Mouse (Mus musculus) adrenal gland, adult (tissue): ENCODE results near the gene Cnn2.
A peak's percentile ranks its signal among the peaks of the same experiment; 100 is the strongest.

ENCODE experiments used
- DNase-seq, 2 experiments: peaks; one replicate each; pipeline ENCODE4 v3.0.0; 2022 to 2023; ENCODE audit warnings: low spot score in 1 of 2; ENCODE audit not compliant: inconsistent age in 2 of 2

The Cnn2 gene

GRCm38 (mm10) chr10:79969124-79969568 lies 19.2 kb upstream of the Cnn2 start:
- no peak for DNase-seq

DNA sequence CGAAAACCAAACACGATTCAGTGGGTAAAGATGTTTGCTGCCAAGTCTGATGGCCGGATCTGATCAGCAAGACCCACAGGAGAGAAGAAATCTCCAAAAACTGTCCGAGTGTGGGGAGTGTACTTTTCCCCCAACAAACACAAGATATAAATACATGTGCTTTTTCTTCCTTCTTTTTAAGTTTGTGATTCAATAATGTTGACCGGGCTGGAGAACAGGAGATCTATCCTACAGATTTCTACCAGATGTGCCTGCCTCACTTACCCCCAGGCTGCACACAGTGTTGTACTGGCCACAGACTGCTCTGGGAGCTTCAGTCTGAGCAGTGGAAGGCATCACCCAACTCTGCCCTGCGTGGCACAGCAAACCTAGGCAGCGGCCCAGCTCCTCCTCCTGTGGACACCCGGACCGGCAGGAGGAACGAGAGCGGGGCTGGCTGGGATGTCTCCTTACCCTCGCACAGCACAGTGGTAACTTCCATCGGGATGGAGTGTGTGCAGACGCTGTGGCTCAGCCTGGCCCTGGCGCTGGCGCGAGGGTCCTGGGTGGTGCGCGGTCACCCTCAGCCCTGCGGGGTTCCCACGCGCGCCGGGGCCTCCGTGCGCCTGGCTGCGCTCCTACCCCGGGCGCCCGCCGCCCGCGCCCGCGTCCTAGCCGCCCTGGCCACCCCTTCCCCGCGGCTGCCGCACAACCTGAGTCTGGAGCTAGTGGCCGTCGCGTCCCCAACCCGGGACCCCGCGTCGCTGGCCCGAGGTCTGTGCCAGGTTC lies 17.8 kb upstream of the Cnn2 start, which contains the start of gene Grin3b:
Grin3b (plus strand) TSS at position 301 of the 768 bp plus-strand sequence.
- DNase-seq, result no peak

DNA sequence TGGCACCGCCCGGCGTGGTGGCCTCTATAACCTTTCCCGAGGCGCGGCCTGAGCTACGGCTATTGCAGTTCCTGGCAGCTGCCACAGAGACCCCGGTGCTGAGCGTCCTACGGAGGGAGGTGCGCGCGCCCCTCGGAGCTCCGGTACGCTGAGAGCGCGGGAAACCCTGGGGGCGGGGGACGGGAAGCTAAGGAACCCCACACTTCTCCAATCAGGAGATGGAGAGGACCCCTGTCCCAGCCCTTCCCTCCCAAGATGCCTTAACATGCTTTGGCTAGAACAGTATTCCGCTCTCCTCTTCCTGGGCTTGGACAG lies 17.2 kb upstream of the Cnn2 start:
- no peak for DNase-seq

DNA sequence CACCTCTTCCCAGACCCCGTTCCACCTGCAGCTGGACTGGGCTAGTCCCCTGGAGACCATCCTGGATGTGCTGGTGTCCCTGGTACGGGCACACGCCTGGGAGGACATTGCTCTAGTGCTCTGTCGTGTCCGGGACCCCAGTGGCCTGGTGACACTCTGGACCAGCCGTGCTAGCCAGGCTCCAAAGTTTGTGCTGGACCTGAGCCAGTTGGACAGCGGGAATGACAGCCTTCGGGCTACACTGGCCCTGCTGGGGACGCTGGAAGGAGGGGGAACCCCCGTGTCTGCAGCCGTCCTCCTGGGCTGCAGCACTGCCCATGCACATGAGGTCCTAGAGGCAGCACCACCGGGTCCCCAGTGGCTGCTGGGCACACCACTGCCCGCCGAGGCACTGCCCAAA lies 15.6 kb upstream of the Cnn2 start:
- DNase-seq, result peak in 1 of 2 experiments; percentile 28

GRCm38 (mm10) chr10:79974087-79974486 lies 14.3 kb upstream of the Cnn2 start:
- DNase-seq, result no peak

DNA sequence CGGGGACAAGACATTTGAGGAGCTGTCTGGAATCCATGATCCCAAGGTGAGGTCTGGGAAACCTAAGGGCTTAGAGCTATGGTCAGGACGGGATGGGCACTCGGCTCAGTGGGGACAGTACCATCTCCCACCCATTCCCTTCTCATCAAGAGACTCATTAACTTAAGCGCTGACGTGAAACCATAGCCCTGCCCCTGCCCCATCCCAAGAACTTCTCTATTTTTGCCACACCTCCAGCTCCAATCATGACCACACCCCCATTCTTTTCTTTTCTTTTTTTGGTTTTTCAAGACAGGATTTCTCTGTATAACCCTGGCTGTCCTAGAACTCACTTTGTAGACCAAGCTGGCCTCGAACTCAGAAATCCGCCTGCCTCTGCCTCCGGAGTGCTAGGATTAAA lies 13.7 kb upstream of the Cnn2 start:
- DNase-seq, result no peak

- no peak for DNase-seq
Observed at GRCm38 (mm10) chr10:79976071-79976721, 12.2 kb upstream of the Cnn2 start.

GRCm38 (mm10) chr10:79976722-79977107 lies 11.7 kb upstream of the Cnn2 start:
- no peak for DNase-seq

DNA sequence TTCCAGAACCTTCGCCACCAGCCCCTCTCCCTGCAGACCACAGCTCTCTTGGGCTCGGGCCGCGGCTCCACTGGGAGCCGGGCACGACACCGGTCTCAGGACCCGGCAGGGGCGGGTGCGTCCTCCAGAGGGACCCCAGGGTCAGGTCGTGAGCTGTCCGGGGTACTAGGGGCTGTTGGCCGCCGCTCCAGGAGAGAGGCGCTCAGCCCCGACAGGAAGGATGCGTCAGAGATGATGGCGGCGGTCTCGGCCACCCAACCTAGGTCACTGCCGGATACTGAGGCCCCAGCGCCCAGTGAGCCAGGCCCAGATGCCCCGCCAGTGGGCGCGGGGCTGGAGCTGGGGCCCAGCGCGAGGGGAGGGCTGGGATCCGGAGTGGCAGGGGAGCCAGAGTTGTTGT lies 11.1 kb upstream of the Cnn2 start:
- no peak for DNase-seq

DNA sequence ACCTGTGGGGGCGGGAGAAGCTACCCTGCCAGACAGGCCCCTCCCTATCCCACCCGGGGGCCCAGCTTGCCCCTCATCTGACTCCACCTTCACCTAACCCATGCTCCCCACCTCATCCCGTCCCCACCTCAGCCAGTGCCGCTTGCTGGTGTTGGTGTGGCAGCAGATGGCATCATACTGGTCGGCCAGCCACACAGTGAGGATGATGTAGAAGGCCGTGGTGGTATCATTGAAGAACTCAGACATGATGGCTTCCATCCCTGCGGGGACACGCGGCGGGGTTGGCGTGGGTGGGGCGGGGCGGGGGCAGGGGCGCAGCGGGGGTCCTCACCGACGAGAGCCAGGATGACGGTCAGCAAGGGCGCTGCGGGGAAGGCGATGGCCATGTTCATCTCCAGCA lies 10.3 kb upstream of the Cnn2 start:
- no peak for DNase-seq

DNA sequence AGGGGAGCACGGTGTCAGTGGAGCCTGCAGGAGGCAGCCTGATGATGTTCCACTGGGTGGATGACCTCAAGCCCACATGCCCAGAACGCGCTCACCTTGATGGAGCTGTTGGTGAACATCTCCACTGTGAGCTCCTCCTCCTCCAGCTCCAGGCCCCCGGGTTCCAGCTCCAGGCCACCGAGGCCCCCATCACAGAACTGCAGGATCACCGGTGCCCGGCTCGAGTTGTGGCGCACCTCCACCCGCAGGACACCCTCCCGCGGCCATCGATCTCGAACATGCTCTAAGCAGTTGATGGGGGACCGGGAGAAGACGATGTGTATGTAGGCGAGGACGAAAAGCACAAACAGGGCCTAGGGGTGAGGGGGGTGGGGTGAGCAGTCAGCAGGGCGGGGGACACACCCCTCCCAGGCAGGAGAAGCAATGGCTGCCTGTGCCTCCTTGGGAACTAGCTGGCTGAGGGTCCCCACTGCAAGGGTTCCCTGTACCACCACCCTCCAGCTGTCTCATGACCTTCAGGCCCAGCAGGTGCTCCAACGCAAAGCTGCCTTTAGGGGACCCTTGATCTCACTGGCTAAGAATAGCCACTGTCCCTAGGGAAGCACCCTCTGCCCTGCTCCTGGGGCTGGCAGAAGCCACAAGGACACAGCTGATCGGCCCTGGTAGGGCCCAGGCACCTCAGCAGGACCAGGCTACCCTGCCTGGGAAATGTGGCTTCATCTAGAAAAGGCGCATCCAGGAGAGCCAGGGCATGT lies 8.8 kb upstream of the Cnn2 start:
- DNase-seq, result no peak

GRCm38 (mm10) chr10:79983205-79983604 lies 5.2 kb upstream of the Cnn2 start:
- peak in 1 of 2 experiments; percentile 43 for DNase-seq

DNA sequence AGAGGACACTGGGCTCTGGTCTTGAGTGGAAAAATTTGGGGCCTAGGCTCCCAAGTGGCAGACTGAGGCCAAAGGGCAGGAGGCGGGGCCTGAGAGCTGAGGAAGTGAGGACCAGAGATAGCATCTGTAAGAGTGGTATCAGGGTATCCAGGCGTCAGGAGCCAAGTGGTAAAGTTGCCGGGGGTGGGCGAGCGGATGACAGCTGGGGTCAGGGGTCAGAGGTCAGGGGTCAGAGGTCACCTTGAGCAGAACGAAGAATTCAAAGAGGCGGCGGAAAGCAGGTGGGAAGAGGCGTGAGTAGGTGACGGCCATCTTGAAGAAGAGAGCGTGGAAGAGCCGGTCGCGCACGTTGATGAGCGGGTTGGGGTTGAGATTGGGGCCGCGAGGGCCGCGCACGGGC lies 4.7 kb upstream of the Cnn2 start:
- peak; percentile 83 to 91 for DNase-seq

DNA sequence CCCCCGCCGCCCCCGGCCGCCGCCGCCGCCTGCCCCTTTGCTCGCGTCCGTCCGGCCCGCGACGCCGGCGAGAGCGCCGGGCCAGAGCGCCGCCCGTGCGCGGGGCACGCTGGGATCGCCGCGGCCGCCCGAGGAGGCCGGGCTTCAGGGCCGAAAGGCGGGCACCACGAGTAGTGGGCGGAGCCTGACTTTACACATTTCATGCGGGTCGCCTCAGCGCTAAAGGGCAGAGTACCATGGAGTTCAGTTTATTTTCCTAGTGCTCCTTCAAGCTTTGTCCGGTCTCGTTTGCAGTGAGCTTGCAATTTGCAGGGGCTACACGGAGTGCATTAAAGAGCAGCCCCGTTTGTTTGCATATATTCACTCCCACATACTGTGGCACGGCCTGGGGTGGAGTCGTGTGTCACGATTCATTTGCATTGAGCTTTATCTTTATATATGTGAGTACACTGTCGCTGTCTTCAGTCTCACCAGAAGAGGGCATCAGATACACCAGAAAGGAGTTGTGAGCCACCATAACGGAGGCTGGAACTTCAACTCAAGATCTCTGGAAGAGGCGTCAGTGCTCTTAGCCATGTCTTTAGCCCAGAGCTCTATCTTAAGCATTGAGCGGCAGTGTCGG lies 4.1 kb upstream of the Cnn2 start, which contains the start of gene Tmem259:
Tmem259 (minus strand) TSS at position 136 of the 622 bp plus-strand sequence.
- peak; percentile 91 to 96 for DNase-seq

GRCm38 (mm10) chr10:79984871-79985270 lies 3.5 kb upstream of the Cnn2 start:
- peak; percentile 98 to 99 for DNase-seq

DNA sequence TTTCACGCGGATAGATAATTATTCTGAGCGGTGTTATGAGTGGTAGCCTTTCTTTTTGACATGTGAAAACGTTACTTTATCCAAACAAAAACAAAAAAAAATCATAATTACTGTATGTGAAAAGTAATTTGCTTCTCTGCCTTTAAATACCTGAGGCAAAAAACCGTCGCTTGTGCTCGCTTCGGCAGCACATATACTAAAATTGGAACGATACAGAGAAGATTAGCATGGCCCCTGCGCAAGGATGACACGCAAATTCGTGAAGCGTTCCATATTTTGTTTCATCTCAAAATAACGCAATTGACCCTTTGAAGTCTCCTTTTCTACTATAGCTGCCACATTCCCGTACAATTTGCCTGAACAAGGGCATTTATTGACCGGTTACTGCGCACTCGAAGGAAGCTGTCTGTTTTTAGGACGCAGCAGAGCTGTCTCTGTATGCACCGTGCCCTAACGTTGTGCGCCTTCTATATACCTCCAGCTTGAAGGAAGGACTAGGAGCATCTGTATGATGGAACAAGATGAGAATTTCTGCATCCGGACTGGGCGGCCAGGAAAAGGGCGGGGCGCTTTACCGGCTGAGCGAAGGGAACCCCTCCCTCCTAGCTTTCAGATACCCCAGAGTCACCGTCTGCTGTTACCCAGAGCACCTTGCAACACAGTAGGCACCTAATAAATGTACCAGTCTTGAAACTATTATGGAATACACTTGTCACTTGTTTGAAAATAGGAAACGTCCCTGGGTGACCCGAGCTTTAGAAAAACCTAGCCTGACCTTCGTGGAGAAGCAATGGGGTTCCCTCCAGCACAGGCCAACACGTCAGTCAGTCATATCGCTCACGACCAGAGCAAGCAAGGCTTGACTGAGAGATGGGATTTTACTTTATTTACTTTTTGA lies 2.8 kb upstream of the Cnn2 start:
- DNase-seq, result peak; percentile 76 to 90

DNA sequence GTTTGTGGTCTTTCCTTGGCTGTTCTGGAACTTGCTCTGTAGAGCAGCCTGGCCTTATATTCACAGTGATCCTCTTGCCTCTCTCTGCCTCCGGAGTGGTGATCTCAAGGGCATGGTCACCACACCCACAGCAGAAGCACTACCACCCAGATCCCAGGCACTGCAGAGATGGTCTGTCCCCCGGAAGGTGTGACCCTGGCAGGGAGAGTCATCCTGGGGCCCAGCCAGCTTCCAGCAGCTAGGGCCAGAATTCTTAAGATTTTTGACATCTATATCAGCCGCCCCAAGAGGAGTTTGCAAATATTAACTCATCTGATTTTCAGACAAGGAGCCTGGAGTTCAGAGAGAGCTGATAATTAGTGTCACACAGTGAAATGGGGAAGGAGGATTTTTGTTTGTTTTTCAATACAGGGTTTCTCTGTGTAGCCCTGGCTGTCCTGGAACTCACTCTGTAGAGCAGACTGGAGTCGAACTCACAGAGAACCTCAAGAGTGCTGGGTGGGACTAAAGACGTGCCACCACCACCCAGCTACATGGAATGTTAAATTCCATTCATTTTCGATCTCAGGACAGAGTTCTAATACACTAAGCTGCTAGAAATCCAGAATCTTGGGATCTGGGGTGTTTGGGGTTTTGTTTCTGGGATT lies 2.0 kb upstream of the Cnn2 start:
- peak; percentile 84 to 90 for DNase-seq

DNA sequence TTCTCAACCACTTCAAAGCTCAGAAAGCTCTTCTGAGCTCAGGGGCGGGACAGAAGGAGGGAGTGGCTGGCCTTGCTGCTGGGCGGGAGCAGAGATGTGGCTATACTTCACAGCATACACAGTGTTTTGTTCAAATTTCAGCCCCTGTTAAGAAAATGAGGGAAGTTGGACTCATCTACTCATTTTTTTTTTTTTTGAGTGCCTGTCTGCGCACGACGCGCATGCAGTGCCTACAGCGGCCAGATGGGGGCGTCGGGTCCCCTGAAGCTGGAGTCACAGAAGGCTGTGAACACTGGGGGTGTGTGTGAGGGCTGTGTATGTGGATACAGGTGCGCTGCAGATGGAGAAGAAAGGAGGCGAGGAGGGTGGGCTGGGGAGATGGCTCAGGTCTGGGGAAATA lies 1.4 kb upstream of the Cnn2 start:
- peak; percentile 86 to 93 for DNase-seq

DNA sequence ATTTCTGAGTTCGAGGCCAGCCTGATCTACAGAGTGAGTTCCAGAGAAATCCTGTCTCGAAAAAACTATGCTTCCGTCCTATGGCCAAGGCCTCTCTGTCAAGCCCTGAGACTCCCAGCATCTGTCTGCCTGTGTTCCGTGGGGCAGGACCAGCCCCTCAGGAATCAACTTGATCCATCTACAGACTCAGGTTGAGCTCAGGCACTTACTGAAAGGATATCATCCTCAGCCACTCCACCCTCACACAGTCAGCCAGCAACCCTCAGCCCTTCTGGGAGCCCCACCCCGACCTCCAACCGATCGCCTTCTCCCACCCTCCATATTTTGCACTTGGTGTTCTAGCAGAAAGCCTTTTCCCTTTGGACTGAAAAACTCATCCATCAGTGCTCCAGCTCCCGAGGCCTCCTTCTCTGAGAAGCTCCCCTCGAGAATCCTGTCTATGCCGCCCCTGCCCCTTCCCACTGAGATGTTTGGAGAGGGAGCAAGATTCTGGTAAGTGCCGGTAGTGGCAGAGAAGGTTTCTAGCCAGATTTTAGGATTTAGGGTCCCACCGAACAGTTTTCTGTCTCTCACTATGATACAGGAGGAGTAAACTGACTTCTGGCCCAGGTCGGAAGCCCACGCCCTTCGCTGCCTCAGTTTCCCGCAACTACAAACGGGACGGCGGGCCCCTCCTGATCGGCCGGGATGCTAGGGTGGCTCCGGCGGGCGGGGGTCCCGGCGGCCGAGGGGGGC lies 446 bp upstream of the Cnn2 start:
- peak in 1 of 2 experiments; percentile 64 for DNase-seq
